Mouse (Mus musculus): Measurements from ENCODE around the gene Dnah8. TPM values are rescaled to one million over a fixed set of nuclear protein-coding genes. Genes with fewer than 3 reads are reported as not detected.

Gene Dnah8
- polyA plus RNA-seq, 1 experiment from 2014 or later = 2.0 TPM

DNA sequence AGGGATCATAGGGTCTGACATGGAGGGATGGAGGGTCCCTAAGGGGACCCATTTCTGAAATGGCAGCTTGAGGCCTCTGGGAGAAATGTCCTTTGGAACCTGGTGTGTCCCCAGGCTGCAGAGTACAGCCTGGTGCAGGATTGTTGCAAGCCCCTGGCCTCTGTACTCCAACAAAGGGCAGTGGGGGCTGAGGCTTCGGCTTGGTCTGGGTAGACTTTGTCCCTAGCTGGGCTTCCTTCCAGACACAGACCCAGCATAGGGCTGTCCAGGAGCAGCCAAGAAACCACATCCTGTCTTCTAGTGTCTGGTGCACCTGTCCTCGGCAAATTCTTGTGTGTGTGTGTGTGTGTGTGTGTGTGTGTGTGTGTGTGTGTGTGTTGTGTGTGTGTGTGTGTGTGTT is 279.9 kb downstream of the Dnah8 start:
- whole genome bisulfite sequencing = 79% methylated on average over 2 of the region's 2 CpGs
- Histone ChIP-seq H3K27me3 (ENCODE audit: control insufficient read depth, insufficient read depth, low read length) (peaks cover 12% of the 10 kb centered on the region), H3K9me3 (ENCODE audit: control insufficient read depth, low read depth, low read length) (no peaks in the 10 kb centered on the region), H3K27ac (ENCODE audit: low read length) (no peak overlapping the region), H3K9ac (replicated peaks; ENCODE audit: low read depth, low read length) (no peak overlapping the region), H3K36me3 (ENCODE audit: control insufficient read depth, insufficient read depth, low read length) (no peaks in the 10 kb centered on the region), H3K4me3 (ENCODE audit: low read depth, low read length) (no peak overlapping the region), H3K4me2 (replicated peaks; ENCODE audit: low read depth, low read length) (no peak overlapping the region), H3K4me1 (ENCODE audit: control insufficient read depth, insufficient read depth, low read length) (peaks cover 3% of the 10 kb centered on the region; the same call in 1 of the 2 replicates)
- no peak for ATAC-seq (ENCODE audit: insufficient number of reproducible peaks, insufficient read depth, low FRiP score, low read depth)

DNA sequence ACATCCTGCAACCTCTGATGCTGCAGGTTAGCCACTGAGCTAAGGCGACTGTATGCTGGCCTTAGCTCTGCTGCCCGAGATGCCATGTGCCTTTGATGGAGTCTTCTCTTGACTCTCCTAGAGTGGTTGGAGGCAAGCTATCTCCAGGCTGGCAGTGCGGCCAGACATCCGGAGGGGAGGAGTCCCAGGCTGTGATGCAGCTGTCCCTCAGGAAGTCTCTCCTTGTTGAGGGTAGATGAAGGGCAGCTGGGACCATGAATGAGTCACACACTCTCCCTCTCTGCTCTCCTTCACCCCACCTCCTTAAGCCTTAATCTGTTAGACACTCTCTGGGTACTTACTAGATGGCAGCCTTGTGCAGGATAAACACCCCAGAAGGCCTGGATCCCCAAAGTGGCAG is 283.4 kb downstream of the Dnah8 start:
- H3K4me1 ChIP-seq (ENCODE audit: control insufficient read depth, insufficient read depth, low read length) = no peaks in the 10 kb centered on the region
- H3K4me3 ChIP-seq (ENCODE audit: low read depth, low read length) = no peak overlapping the region
- H3K9ac ChIP-seq (replicated peaks; ENCODE audit: low read depth, low read length) = no peak overlapping the region
- H3K9me3 ChIP-seq (ENCODE audit: control insufficient read depth, low read depth, low read length) = no peaks in the 10 kb centered on the region
- 74% methylated on average over 4 of the region's 4 CpGs for WGBS
- no peak overlapping the region for H3K4me2 ChIP-seq (replicated peaks; ENCODE audit: low read depth, low read length)
- 0 out of 2 replicates have a peak, but pooled peaks cover 3% of the 10 kb centered on the region for H3K27me3 ChIP-seq (ENCODE audit: control insufficient read depth, insufficient read depth, low read length)
- H3K27ac ChIP-seq (ENCODE audit: low read length) = no peak overlapping the region
- H3K36me3 ChIP-seq (ENCODE audit: control insufficient read depth, insufficient read depth, low read length) = no peaks in the 10 kb centered on the region
- ATAC-seq (ENCODE audit: insufficient number of reproducible peaks, insufficient read depth, low FRiP score, low read depth) = no peak

DNA sequence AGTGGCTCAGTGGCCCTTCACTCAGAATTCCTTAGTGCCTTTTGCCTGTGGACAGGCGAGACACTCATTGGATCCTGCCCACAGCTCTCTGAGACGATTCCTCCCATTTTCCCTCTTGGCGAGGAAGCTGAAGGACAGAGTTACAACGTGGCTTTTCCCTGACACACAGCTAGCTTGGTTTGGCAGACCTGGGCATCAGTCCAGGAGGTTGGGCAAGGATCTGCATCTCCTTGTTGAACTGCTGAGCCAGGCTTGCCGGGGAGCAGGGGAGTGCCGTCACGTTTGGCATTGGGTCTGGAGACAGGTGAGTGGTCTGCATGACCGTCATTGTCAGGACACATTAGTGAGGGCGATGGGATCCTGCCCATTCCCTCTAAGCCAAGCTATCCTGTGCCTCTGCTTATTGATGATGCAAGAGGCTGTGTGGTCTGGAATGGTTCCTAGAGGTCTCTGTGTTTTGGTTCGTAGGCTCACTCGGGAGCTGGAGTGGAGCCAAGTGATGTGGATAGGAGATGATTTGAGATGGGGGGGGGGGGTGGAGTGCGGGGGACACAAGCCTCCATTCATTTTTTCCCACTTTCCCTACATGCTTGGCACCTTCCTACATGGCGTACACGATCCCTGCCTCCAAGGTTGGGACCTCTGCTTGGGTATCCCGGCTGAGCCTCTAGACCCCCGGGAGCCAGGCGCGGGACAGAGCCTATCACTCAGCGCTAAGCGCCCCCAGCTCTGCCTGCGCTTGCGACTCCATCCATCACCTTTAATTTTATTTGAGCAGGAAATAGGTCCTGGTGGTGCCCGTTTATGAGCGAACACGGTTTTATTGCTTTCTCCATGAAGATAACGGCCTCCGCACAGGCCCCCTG is 286.9 kb downstream of the Dnah8 start:
- no peaks in the 10 kb centered on the region for H3K4me1 ChIP-seq (ENCODE audit: control insufficient read depth, insufficient read depth, low read length)
- no peak overlapping the region for H3K27ac ChIP-seq (ENCODE audit: low read length)
- H3K27me3 ChIP-seq (ENCODE audit: control insufficient read depth, insufficient read depth, low read length) = no peaks in the 10 kb centered on the region
- no peak for ATAC-seq (ENCODE audit: insufficient number of reproducible peaks, insufficient read depth, low FRiP score, low read depth)
- WGBS = 57% methylated on average over 27 of the region's 27 CpGs
- H3K4me2 ChIP-seq (replicated peaks; ENCODE audit: low read depth, low read length) = no peak overlapping the region
- no peak overlapping the region for H3K4me3 ChIP-seq (ENCODE audit: low read depth, low read length)
- H3K9ac ChIP-seq (replicated peaks; ENCODE audit: low read depth, low read length) = no peak overlapping the region
- no peaks in the 10 kb centered on the region for H3K9me3 ChIP-seq (ENCODE audit: control insufficient read depth, low read depth, low read length)
- H3K36me3 ChIP-seq (ENCODE audit: control insufficient read depth, insufficient read depth, low read length) = no peaks in the 10 kb centered on the region

DNA sequence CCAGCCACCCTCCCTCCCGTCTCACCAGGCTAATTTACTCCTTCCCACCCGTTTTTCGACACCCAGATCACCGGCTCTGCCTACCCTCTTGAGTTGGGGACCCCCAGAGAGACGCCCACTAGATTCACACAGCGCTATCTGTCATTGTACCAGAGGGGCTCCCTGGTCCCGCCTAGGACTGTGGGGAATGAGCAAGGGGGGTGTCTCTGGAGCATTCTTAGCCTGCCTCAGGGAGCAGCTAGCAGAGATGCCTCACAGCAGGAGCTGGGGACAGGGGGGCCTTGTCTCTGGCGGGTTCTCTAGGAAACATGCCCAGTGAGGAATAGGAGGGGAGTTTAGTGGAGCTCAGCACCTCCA is 287.6 kb downstream of the Dnah8 start:
- Histone ChIP-seq H3K9ac (replicated peaks; ENCODE audit: low read depth, low read length) (no peak overlapping the region), H3K27me3 (ENCODE audit: control insufficient read depth, insufficient read depth, low read length) (no peaks in the 10 kb centered on the region), H3K27ac (ENCODE audit: low read length) (no peak overlapping the region), H3K4me3 (ENCODE audit: low read depth, low read length) (no peak overlapping the region), H3K36me3 (ENCODE audit: control insufficient read depth, insufficient read depth, low read length) (no peaks in the 10 kb centered on the region), H3K4me2 (replicated peaks; ENCODE audit: low read depth, low read length) (no peak overlapping the region), H3K4me1 (ENCODE audit: control insufficient read depth, insufficient read depth, low read length) (no peaks in the 10 kb centered on the region), H3K9me3 (ENCODE audit: control insufficient read depth, low read depth, low read length) (no peaks in the 10 kb centered on the region)
- no peak for ATAC-seq (ENCODE audit: insufficient number of reproducible peaks, insufficient read depth, low FRiP score, low read depth)
- WGBS = 36% methylated on average over 8 of the region's 8 CpGs

DNA sequence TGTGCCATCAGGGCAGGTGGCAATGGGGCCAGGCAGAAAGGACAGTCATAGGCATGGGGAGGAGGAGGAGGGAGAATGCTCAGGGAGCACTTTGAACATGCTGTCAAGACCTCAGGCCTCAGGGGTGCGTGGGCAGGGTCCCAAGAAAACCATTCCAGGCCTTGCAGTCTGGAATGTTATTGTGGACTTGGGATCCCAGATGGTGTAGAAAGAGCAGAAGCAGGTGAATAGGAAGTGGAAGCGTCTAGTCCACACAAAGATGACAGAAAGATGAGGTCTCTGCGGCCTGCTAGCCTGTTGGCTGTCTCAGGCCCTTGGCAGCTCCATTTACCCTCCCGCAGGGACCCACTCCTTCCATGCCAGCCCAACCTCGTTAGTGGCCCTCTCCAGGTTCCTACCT is 288.4 kb downstream of the Dnah8 start:
- 61% methylated on average over 5 of the region's 5 CpGs for WGBS
- H3K4me1 ChIP-seq (ENCODE audit: control insufficient read depth, insufficient read depth, low read length) = no peaks in the 10 kb centered on the region
- no peak overlapping the region for H3K4me2 ChIP-seq (replicated peaks; ENCODE audit: low read depth, low read length)
- no peak overlapping the region for H3K4me3 ChIP-seq (ENCODE audit: low read depth, low read length)
- H3K27ac ChIP-seq (ENCODE audit: low read length) = no peak overlapping the region
- no peaks in the 10 kb centered on the region for H3K9me3 ChIP-seq (ENCODE audit: control insufficient read depth, low read depth, low read length)
- no peaks in the 10 kb centered on the region for H3K27me3 ChIP-seq (ENCODE audit: control insufficient read depth, insufficient read depth, low read length)
- H3K36me3 ChIP-seq (ENCODE audit: control insufficient read depth, insufficient read depth, low read length) = no peaks in the 10 kb centered on the region
- no peak overlapping the region for H3K9ac ChIP-seq (replicated peaks; ENCODE audit: low read depth, low read length)
- ATAC-seq (ENCODE audit: insufficient number of reproducible peaks, insufficient read depth, low FRiP score, low read depth) = no peak

DNA sequence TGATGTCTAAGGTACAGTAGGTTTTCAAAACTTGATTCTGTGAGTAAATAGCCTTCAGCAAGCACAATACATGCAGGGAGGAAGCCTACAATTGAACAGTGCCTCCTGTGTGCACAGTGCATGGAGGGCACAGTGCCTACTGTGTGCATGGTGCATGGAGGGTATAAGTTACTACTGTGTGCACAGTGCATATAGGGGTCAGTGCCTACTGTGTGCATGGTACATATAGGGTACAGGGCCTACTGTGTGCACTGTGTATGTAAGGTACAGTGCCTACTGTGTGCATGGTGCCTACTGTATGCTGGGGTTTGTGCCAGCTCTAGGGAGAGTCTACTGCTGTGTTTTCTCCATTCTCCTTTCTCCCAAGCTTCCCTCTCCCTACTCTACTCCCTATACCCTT is 290.1 kb downstream of the Dnah8 start:
- ATAC-seq (ENCODE audit: insufficient number of reproducible peaks, insufficient read depth, low FRiP score, low read depth) = no peak
- Histone ChIP-seq H3K4me1 (ENCODE audit: control insufficient read depth, insufficient read depth, low read length) (no peaks in the 10 kb centered on the region), H3K4me3 (ENCODE audit: low read depth, low read length) (no peak overlapping the region), H3K4me2 (replicated peaks; ENCODE audit: low read depth, low read length) (no peak overlapping the region), H3K27ac (ENCODE audit: low read length) (no peak overlapping the region), H3K27me3 (ENCODE audit: control insufficient read depth, insufficient read depth, low read length) (no peaks in the 10 kb centered on the region), H3K9ac (replicated peaks; ENCODE audit: low read depth, low read length) (no peak overlapping the region), H3K36me3 (ENCODE audit: control insufficient read depth, insufficient read depth, low read length) (no peaks in the 10 kb centered on the region), H3K9me3 (ENCODE audit: control insufficient read depth, low read depth, low read length) (no peaks in the 10 kb centered on the region)

GRCm38 (mm10) chr17:30923566-30923965 is 299.4 kb downstream of the Dnah8 start:
- Histone ChIP-seq H3K36me3 (ENCODE audit: control insufficient read depth, insufficient read depth, low read length) (no peaks in the 10 kb centered on the region), H3K27me3 (ENCODE audit: control insufficient read depth, insufficient read depth, low read length) (no peaks in the 10 kb centered on the region), H3K27ac (ENCODE audit: low read length) (no peak overlapping the region), H3K4me3 (ENCODE audit: low read depth, low read length) (no peak overlapping the region), H3K9me3 (ENCODE audit: control insufficient read depth, low read depth, low read length) (no peaks in the 10 kb centered on the region), H3K4me1 (ENCODE audit: control insufficient read depth, insufficient read depth, low read length) (no peaks in the 10 kb centered on the region), H3K4me2 (replicated peaks; ENCODE audit: low read depth, low read length) (no peak overlapping the region), H3K9ac (replicated peaks; ENCODE audit: low read depth, low read length) (no peak overlapping the region)
- ATAC-seq (ENCODE audit: insufficient number of reproducible peaks, insufficient read depth, low FRiP score, low read depth) = no peak
- 58% methylated on average over 4 of the region's 4 CpGs for WGBS
